Mouse (Mus musculus) heart, adult 2 months (tissue): ENCODE data around the gene Adssl1. TPM values are rescaled to one million over a fixed set of nuclear protein-coding genes. Genes with fewer than 3 reads are reported as not detected.
A peak's percentile ranks its signal among the peaks of the same experiment; 100 is the strongest.

ENCODE experiments used
- DNase-seq, 2 experiments: peaks; one replicate each; pipeline ENCODE4 v3.0.0; 2021
- H3K27ac ChIP-seq: fragments of 200-600 bp; 2 replicates; pipeline ENCODE4 v1.8.1; 2022
- H3K27me3 ChIP-seq: fragments of 200-500 bp; 2 replicates; pipeline ENCODE4 v1.6.1; 2012; ENCODE audit warnings: mild to moderate bottlenecking, low read length, inconsistent platforms, mixed read lengths; ENCODE audit not compliant: control insufficient read depth, insufficient read depth
- H3K36me3 ChIP-seq: fragments of 200-500 bp; 2 replicates; pipeline ENCODE4 v1.6.1; 2012; ENCODE audit warnings: low read length, inconsistent platforms; ENCODE audit not compliant: control insufficient read depth, insufficient read depth
- H3K4me1 ChIP-seq: fragments of 200-500 bp; 2 replicates; pipeline ENCODE4 v1.6.1; 2011; ENCODE audit warnings: low read length; ENCODE audit not compliant: control insufficient read depth, insufficient read depth
- H3K4me3 ChIP-seq: fragments of 200-600 bp; 2 replicates; pipeline ENCODE4 v1.8.1; 2022
- H3K79me2 ChIP-seq: fragments of 200-500 bp; replicated peaks from 2 replicates; pipeline ENCODE4 v1.6.1; 2012; ENCODE audit warnings: mild to moderate bottlenecking, inconsistent platforms, low read length, moderate library complexity, mixed read lengths; ENCODE audit not compliant: control insufficient read depth, insufficient read depth
- H3K9ac ChIP-seq: fragments of 200-500 bp; 2 replicates; pipeline ENCODE4 v1.6.1; 2012; ENCODE audit warnings: low read depth, mild to moderate bottlenecking, control low read depth, inconsistent platforms, low read length, mixed read lengths
- CTCF ChIP-seq: fragments of 200-600 bp; IDR thresholded peaks from 2 replicates; pipeline ENCODE4 v1.8.1; 2022; ENCODE audit warnings: antibody characterized with exemption, mild to moderate bottlenecking, moderate library complexity
- EP300 ChIP-seq: fragments of 200-500 bp; IDR thresholded peaks from 2 replicates; pipeline ENCODE4 v1.6.1; 2011; ENCODE audit warnings: low read depth, low read length, control low read depth; ENCODE audit not compliant: insufficient read depth
- POLR2A ChIP-seq: fragments of 200-500 bp; IDR thresholded peaks from 2 replicates; pipeline ENCODE4 v1.6.1; 2011; ENCODE audit warnings: mild to moderate bottlenecking, low read depth, low read length, control low read depth; ENCODE audit not compliant: insufficient read depth
- WGBS: fragments of 180-500 bp; shearing (Covaris S2); methylation state at CpG from one replicate; pipeline ENCODE4 v1.1.7; 2018; 5-methylcytosine and 5-hydroxymethylcytosine counted together
- intact Hi-C: fragments of 180-260 bp; cut with DNase I; formaldehyde crosslinking; loops from one replicate; pipeline ENCODE4 v1.15.1; 2025
- polyA plus RNA-seq: library from polyadenylated mRNA; depleted of rRNA; stranded (reverse); fragments of >200 nt; gene quantifications from 2 replicates; pipeline ENCODE4 v1.2.3, GENCODE M21; 2012
- total RNA-seq, 2 experiments: library from RNA; stranded (reverse); gene quantifications; 2 replicates each; pipeline ENCODE4 v1.2.3; 2021

The Adssl1 gene
- total and polyA plus RNA-seq, 3 experiments = 98.2 to 173 (median 150) TPM

DNA sequence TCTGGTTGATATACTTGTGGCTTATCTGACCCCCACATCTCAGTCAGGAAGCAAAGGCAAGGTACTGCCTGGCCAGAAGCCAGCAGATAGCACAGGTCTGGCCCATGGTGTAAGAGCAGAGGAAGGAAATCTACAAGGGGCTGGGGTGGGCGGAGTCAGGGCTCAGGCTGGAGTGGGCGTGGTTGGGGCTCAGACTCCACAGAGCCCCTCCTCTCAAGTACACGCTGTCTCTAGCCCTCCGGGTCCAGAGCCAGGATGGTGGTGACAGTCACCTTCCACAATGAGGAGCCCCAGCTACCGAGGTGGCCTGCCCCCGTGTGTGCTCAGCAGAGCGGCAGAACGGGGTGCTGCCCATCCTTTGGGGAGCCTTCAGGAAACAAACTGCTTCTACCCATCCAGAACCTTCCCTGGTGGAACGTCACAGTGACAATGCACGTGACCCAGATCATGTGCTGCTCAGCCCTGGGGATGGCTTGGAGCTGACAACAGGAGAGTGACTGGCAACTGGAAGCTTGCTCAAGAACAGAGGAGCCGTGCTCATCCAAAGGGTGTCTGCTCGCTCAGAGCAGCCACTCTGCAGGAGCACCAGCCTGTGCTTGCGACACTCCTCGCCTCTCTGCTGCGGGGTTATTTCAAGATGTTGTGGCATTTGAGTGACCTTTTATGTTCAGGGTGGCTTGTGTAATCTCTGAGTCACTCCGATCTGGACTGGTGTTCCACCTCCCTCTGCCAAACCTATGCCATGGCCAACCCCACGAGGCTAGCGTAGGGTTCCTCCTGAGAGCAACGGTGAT lies 9.3 kb downstream of the Adssl1 start:
- Histone ChIP-seq H3K27me3 (no peaks in the 10 kb centered on the region), H3K4me3 (peak overlapping the region; percentile 39), H3K79me2 (no peaks in the 10 kb centered on the region), H3K36me3 (no peaks in the 10 kb centered on the region), H3K27ac (peak overlapping the region; percentile 90), H3K9ac (peak overlapping the region; percentile 35), H3K4me1 (peaks cover 14% of the 10 kb centered on the region)
- TF ChIP-seq POLR2A = peak; percentile 65; the same call in 1 of the 2 replicates
- TF ChIP-seq EP300 = peak; percentile 92; the same call in 1 of the 2 replicates
- TF ChIP-seq CTCF = no peak
- 13% methylated on average over 19 of the region's 19 CpGs for WGBS
- DNase-seq = peak; percentile 67 to 81
- intact Hi-C loops = no loop called here

GRCm38 (mm10) chr12:112630029-112630428 lies 10.2 kb downstream of the Adssl1 start:
- Histone ChIP-seq H3K9ac (no peak overlapping the region), H3K79me2 (no peaks in the 10 kb centered on the region), H3K36me3 (no peaks in the 10 kb centered on the region), H3K4me3 (no peak overlapping the region), H3K4me1 (peaks cover 14% of the 10 kb centered on the region), H3K27ac (no peak overlapping the region), H3K27me3 (no peaks in the 10 kb centered on the region)
- no peak for DNase-seq
- TF ChIP-seq POLR2A (no peak), CTCF (no peak), EP300 (no peak)
- WGBS = 95% methylated on average over 12 of the region's 12 CpGs
- intact Hi-C loops = no loop called here

DNA sequence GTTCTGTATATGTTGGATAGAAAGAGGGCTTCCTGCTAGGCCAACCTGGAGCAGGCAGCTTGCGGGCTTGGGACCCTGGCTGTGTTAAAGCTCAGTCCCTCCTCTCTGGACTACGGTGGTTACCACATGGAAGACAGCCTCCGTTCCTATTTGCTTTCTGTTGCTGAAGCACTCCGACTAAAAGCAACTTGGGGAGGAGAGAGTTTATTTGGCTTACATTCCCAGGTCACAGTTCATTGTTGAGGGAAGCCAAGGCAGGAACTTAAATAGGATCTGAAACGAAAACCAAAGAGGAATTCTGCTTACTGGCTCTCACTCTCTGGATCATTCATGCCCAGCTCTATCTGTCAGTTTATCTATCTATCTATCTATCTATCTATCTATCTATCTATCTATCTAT lies 11.0 kb downstream of the Adssl1 start:
- no peak for TF ChIP-seq CTCF
- TF ChIP-seq POLR2A = no peak
- no peak for TF ChIP-seq EP300
- H3K9ac ChIP-seq = no peak overlapping the region
- H3K27ac ChIP-seq = no peak overlapping the region
- peaks cover 12% of the 10 kb centered on the region for H3K4me1 ChIP-seq
- H3K79me2 ChIP-seq = no peaks in the 10 kb centered on the region
- no peaks in the 10 kb centered on the region for H3K36me3 ChIP-seq
- H3K27me3 ChIP-seq = no peaks in the 10 kb centered on the region
- no peak for DNase-seq
- no peak overlapping the region for H3K4me3 ChIP-seq
- 69% methylated on average over 5 of the region's 5 CpGs for WGBS
- intact Hi-C loops = no loop called here

DNA sequence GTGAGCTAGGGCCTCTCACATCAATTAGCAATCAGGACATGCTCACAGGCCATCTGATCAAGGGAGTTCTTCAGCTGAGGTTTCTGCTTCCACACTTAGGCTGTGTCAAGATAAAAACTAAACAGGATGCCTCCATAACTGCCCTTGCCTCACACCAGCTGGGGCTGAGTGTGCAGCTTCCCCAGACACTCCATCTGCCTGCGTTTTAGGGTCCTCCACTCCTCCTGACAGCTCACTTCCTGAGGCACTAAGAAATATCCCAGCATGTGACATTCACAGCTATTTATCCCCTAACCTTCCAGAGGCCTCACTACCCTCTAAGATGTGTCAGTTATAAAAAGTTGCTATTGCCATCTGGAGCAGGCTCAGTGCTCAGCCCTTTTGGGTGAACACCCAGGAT lies 11.6 kb downstream of the Adssl1 start:
- Histone ChIP-seq H3K4me3 (no peak overlapping the region), H3K9ac (no peak overlapping the region), H3K36me3 (no peaks in the 10 kb centered on the region), H3K27ac (no peak overlapping the region), H3K4me1 (peaks cover 11% of the 10 kb centered on the region), H3K27me3 (no peaks in the 10 kb centered on the region), H3K79me2 (no peaks in the 10 kb centered on the region)
- intact Hi-C loops = no loop called here
- DNase-seq = no peak
- TF ChIP-seq POLR2A (no peak), EP300 (no peak), CTCF (no peak)
- WGBS = 48% methylated on average over 1 of the region's 1 CpGs

- Histone ChIP-seq H3K9ac (no peak overlapping the region), H3K27ac (no peak overlapping the region), H3K36me3 (no peaks in the 10 kb centered on the region), H3K4me3 (no peak overlapping the region), H3K79me2 (no peaks in the 10 kb centered on the region), H3K27me3 (no peaks in the 10 kb centered on the region), H3K4me1 (peaks cover 11% of the 10 kb centered on the region)
- WGBS = 81% methylated on average over 11 of the region's 11 CpGs
- intact Hi-C loops = no loop called here
- DNase-seq = no peak
- no peak for TF ChIP-seq POLR2A
- no peak for TF ChIP-seq CTCF
Observed at GRCm38 (mm10) chr12:112632084-112632777, 12.4 kb downstream of the Adssl1 start.

GRCm38 (mm10) chr12:112632907-112633306 lies 13.1 kb downstream of the Adssl1 start:
- no peak overlapping the region for H3K9ac ChIP-seq
- 51% methylated on average over 5 of the region's 5 CpGs for WGBS
- no peaks in the 10 kb centered on the region for H3K27me3 ChIP-seq
- peaks cover 11% of the 10 kb centered on the region for H3K4me1 ChIP-seq
- H3K79me2 ChIP-seq = no peaks in the 10 kb centered on the region
- peak in 1 of 2 experiments; percentile 49 for DNase-seq
- no peaks in the 10 kb centered on the region for H3K36me3 ChIP-seq
- TF ChIP-seq POLR2A (0 out of 2 replicates have a peak, but pooled peaks have one; percentile 26), EP300 (no peak)
- intact Hi-C loops = no loop called here
- no peak overlapping the region; the same call in 1 of the 2 replicates for H3K27ac ChIP-seq
- no peak overlapping the region for H3K4me3 ChIP-seq
